Mouse (Mus musculus) skeletal muscle tissue, adult 2 months (tissue): ENCODE measurements around the gene Plekhg5.

Source experiments
- DNase-seq: peaks from one replicate; pipeline ENCODE4 v3.0.0-alpha.2; 2012; ENCODE audit warnings: low read depth, low spot score

Plekhg5 gene

GRCm38 (mm10) chr4:152097911-152098799 lies 25.9 kb downstream of the Plekhg5 start:
- DNase-seq, result no peak

GRCm38 (mm10) chr4:152100541-152100940 lies 28.2 kb downstream of the Plekhg5 start:
- DNase-seq, result no peak

- no peak for DNase-seq
These were observed 28.9 kb downstream of the Plekhg5 start for GRCm38 (mm10) chr4:152101081-152101653.

GRCm38 (mm10) chr4:152101921-152102320 lies 29.6 kb downstream of the Plekhg5 start:
- DNase-seq, result no peak

GRCm38 (mm10) chr4:152103025-152103424 lies 30.7 kb downstream of the Plekhg5 start:
- no peak for DNase-seq

GRCm38 (mm10) chr4:152106746-152107145 lies 34.4 kb downstream of the Plekhg5 start:
- no peak for DNase-seq

- no peak for DNase-seq
These were observed 35.2 kb downstream of the Plekhg5 start for GRCm38 (mm10) chr4:152107493-152107892.

GRCm38 (mm10) chr4:152107971-152108509 lies 35.7 kb downstream of the Plekhg5 start:
- DNase-seq, result peak; percentile 44

- no peak for DNase-seq
These were observed 36.4 kb downstream of the Plekhg5 start for GRCm38 (mm10) chr4:152108673-152109072.

GRCm38 (mm10) chr4:152109509-152109908 lies 37.2 kb downstream of the Plekhg5 start:
- no peak for DNase-seq

- no peak for DNase-seq
These were observed 38.4 kb downstream of the Plekhg5 start for GRCm38 (mm10) chr4:152110689-152111088.

GRCm38 (mm10) chr4:152112329-152112728 lies 40.0 kb downstream of the Plekhg5 start:
- DNase-seq, result no peak

GRCm38 (mm10) chr4:152114080-152114479 lies 41.8 kb downstream of the Plekhg5 start:
- no peak for DNase-seq

- DNase-seq, result no peak
These were observed 43.8 kb downstream of the Plekhg5 start, which contains the start of gene Tnfrsf25 for GRCm38 (mm10) chr4:152115921-152116612. Gene Tnfrsf25, plus strand, starts transcription at chr4:152115934.

- DNase-seq, result no peak
These were observed 45.2 kb downstream of the Plekhg5 start for GRCm38 (mm10) chr4:152117538-152117937.

- no peak for DNase-seq
These were observed 47.3 kb downstream of the Plekhg5 start for GRCm38 (mm10) chr4:152119396-152120292.

- no peak for DNase-seq
These were observed 48.2 kb downstream of the Plekhg5 start for GRCm38 (mm10) chr4:152120311-152121182.

GRCm38 (mm10) chr4:152121183-152121505 lies 48.8 kb downstream of the Plekhg5 start:
- no peak for DNase-seq

GRCm38 (mm10) chr4:152124361-152124961 lies 52.2 kb downstream of the Plekhg5 start:
- no peak for DNase-seq
